Mouse (Mus musculus) limb, embryonic 12.5 days (tissue): Measurements from ENCODE around the gene Sar1a. TPM values are rescaled to one million over a fixed set of nuclear protein-coding genes. Genes with fewer than 3 reads are reported as not detected.

Source experiments
- ATAC-seq: fragments of 200-750 bp; cut with Nextera tagmentation; 2 replicates; pipeline ENCODE4 v1.8.0; 2017; ENCODE audit warnings: low read depth, moderate TSS enrichment; ENCODE audit not compliant: insufficient number of reproducible peaks, insufficient read depth, low FRiP score, low TSS enrichment
- H3K27ac ChIP-seq: fragments of 300-500 bp; sonication (generic); 2 replicates; pipeline ENCODE4 v1.5.1; 2016; ENCODE audit warnings: mild to moderate bottlenecking, moderate library complexity
- H3K27me3 ChIP-seq: fragments of 300-500 bp; sonication (generic); 2 replicates; pipeline ENCODE4 v1.6.1; 2016; ENCODE audit warnings: mild to moderate bottlenecking, moderate library complexity
- H3K36me3 ChIP-seq: fragments of 300-500 bp; sonication (generic); 2 replicates; pipeline ENCODE4 v1.6.1; 2016; ENCODE audit warnings: mild to moderate bottlenecking, moderate library complexity
- H3K4me1 ChIP-seq: fragments of 300-500 bp; sonication (generic); replicated peaks from 2 replicates; pipeline ENCODE4 v1.6.1; 2016
- H3K4me2 ChIP-seq: fragments of 300-500 bp; sonication (generic); 2 replicates; pipeline ENCODE4 v1.6.1; 2016; ENCODE audit warnings: mild to moderate bottlenecking, moderate library complexity
- H3K4me3 ChIP-seq: fragments of 300-500 bp; sonication (generic); replicated peaks from 2 replicates; pipeline ENCODE4 v1.5.1; 2016; ENCODE audit warnings: mild to moderate bottlenecking
- H3K9ac ChIP-seq: fragments of 300-500 bp; sonication (generic); replicated peaks from 2 replicates; pipeline ENCODE4 v1.6.1; 2016; ENCODE audit warnings: mild to moderate bottlenecking, moderate library complexity
- H3K9me3 ChIP-seq: fragments of 300-500 bp; sonication (generic); 2 replicates; pipeline ENCODE4 v1.6.1; 2016; ENCODE audit warnings: mild to moderate bottlenecking, moderate library complexity
- WGBS: fragments of 180-500 bp; shearing (Covaris S2); methylation state at CpG from one replicate; pipeline ENCODE4 v1.1.7; 2016; 5-methylcytosine and 5-hydroxymethylcytosine counted together
- polyA plus RNA-seq: library from polyadenylated mRNA; unstranded; fragments of >200 nt; fragmentation: Nextera tagmentation; extraction: Ambion mirVana; gene quantifications from 2 replicates; pipeline ENCODE4 v1.2.1, GENCODE M21; 2016

Gene Sar1a
- polyA plus RNA-seq, 1 experiment from 2014 or later, result 239 TPM

DNA sequence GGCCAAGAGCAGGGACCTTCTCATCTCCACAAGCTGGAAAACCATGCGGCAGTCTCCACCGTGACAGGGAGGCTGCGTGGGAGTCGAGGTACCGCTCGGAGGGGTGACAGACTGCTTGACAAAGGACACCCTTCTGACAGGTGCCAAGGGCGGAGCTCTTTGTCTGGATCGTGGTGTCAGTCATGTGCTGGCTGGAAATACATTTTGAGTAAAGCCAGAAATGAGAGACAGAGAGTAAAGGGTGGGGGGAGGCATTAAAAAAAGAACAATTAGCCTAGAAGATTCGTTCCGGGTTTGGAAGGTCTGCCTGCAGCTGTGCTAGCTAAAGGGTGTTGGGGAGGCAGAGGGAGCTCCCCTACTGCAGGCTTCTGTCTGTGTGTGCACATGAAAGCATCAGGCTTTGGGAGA, 56.6 kb downstream of the Sar1a start:
- no peaks in the 10 kb centered on the region for H3K9me3 ChIP-seq
- no peak for ATAC-seq
- 73% methylated on average over 10 of the region's 10 CpGs for WGBS
- H3K9ac ChIP-seq, result no peak overlapping the region
- no peak overlapping the region for H3K4me2 ChIP-seq
- H3K36me3 ChIP-seq, result peaks cover 52% of the 10 kb centered on the region
- no peaks in the 10 kb centered on the region for H3K4me1 ChIP-seq
- H3K27ac ChIP-seq, result no peak overlapping the region
- no peak overlapping the region for H3K4me3 ChIP-seq
- no peaks in the 10 kb centered on the region for H3K27me3 ChIP-seq

DNA sequence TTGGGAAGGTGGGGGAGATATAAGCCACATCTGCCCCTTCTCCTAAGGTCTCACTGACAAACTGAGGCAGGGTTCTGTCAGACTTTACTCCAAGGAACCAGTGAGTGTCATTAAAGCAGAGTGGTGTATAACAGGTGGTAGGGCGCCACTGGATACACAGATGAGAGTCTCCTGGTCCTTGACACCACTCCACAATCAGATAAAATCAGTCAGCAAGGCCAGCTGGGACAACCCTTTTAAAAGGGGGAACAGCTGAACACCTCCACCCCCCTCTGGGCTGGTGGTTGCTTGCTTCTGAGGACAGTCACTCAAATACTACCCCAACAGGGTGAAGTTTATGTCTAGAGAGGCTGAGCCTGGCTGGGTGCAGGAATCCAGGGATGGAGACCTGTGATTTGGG, 57.4 kb downstream of the Sar1a start:
- H3K4me2 ChIP-seq, result no peak overlapping the region
- H3K36me3 ChIP-seq, result peaks cover 60% of the 10 kb centered on the region
- no peak overlapping the region for H3K9ac ChIP-seq
- WGBS, result 97% methylated on average over 1 of the region's 1 CpGs
- no peaks in the 10 kb centered on the region for H3K9me3 ChIP-seq
- ATAC-seq, result no peak
- no peak overlapping the region for H3K4me3 ChIP-seq
- no peak overlapping the region for H3K27ac ChIP-seq
- H3K4me1 ChIP-seq, result no peaks in the 10 kb centered on the region
- no peaks in the 10 kb centered on the region for H3K27me3 ChIP-seq

DNA sequence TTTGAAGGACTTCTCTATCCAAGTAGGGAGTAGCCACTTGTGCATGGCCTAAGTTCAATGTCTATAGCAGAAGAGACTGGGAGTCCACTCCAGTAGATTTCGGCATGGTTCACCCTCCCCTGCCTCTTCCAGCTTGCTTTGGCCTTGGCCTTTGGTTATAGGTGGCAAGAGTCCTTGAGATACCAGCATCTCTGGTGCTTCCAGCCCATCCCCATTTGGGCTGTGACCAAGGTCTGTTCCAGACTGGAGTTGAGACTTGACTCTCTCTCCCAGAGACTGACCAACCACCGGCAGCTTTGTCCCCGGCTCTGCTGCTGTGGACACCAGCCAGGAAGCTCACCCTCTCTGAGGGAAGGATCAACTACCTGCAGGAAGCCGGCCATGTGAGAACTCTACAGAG, 58.0 kb downstream of the Sar1a start:
- Histone ChIP-seq H3K27me3 (no peaks in the 10 kb centered on the region), H3K4me1 (no peaks in the 10 kb centered on the region), H3K4me3 (no peak overlapping the region), H3K4me2 (no peak overlapping the region), H3K36me3 (peaks cover 66% of the 10 kb centered on the region), H3K27ac (no peak overlapping the region), H3K9ac (no peak overlapping the region), H3K9me3 (no peaks in the 10 kb centered on the region)
- 94% methylated on average over 4 of the region's 4 CpGs for WGBS
- no peak for ATAC-seq

DNA sequence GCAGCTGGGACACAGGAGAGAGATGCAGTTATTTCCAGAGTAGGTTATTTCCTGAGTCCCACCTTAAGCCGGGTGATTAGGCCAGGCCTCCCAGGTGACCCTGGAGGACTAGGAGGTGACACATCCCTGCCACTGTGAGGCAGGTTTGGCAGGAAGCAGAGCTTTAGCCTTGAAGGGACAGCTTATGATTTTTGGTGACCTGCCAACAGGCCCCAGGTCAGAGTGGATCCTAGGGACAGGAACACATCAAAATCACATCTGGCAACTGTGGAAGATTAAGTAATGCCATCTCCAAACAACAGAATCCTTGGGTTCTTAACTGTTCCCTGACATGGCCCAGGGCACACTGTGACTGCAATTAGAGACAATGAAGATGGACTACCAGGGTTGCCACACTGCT, 61.2 kb downstream of the Sar1a start:
- Histone ChIP-seq H3K4me1 (no peaks in the 10 kb centered on the region), H3K4me2 (no peak overlapping the region), H3K9me3 (peaks cover 4% of the 10 kb centered on the region), H3K9ac (no peak overlapping the region), H3K27ac (no peak overlapping the region), H3K27me3 (no peaks in the 10 kb centered on the region), H3K36me3 (peaks cover 97% of the 10 kb centered on the region), H3K4me3 (no peak overlapping the region)
- 88% methylated on average over 1 of the region's 1 CpGs for WGBS
- ATAC-seq, result no peak

DNA sequence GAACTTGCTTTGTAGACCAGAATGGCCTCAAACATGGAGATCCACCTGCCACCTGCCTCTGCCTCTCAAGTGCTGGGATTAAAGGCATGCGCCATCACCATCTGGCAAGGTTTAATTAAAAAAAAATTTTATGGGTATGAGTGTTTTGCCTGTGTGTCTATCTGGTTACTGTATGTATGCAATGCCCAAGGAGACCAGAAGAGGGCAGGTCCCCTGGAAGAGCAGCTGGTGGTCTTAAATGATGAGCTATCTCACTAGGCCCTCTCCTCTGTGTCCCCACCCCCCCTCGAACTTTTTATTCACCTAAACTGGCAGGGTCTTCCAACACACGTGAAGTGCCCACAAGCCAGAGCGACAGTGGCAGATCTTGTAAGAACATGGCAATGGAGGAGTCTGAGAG, 61.8 kb downstream of the Sar1a start:
- peaks cover 98% of the 10 kb centered on the region for H3K36me3 ChIP-seq
- ATAC-seq, result no peak
- H3K27me3 ChIP-seq, result no peaks in the 10 kb centered on the region
- H3K4me2 ChIP-seq, result no peak overlapping the region
- peaks cover 5% of the 10 kb centered on the region for H3K9me3 ChIP-seq
- H3K4me3 ChIP-seq, result no peak overlapping the region
- H3K27ac ChIP-seq, result no peak overlapping the region
- H3K4me1 ChIP-seq, result no peaks in the 10 kb centered on the region
- H3K9ac ChIP-seq, result no peak overlapping the region
- WGBS, result 93% methylated on average over 4 of the region's 4 CpGs

DNA sequence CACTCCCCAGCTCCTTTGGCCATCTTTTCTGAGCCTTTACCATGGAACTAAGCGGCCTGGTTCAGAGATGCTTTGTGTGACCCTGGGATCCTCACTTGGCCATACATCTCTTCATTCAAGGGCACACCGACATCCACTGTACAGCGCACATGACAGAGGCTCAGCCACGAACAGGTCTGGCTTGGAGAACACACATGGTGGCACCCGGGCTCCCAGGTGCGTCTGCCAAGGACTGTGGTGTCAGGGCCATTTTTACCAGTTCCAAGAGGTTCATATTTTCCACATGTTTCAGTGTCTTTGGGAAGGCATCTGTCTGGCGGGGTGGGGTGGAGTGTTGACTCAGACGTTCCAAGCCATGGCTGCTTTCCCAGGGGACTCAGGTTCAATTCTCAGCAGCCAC, 62.2 kb downstream of the Sar1a start:
- ATAC-seq, result no peak
- Histone ChIP-seq H3K9ac (no peak overlapping the region), H3K9me3 (peaks cover 5% of the 10 kb centered on the region), H3K27me3 (no peaks in the 10 kb centered on the region), H3K4me3 (no peak overlapping the region), H3K4me1 (no peaks in the 10 kb centered on the region), H3K27ac (no peak overlapping the region), H3K4me2 (no peak overlapping the region), H3K36me3 (peaks cover 100% of the 10 kb centered on the region)
- WGBS, result 97% methylated on average over 8 of the region's 8 CpGs

Other genes starting within 250 kb of the Sar1a start
- gene Eif4ebp2, start 227.6 kb upstream of the Sar1a start, polyA plus RNA-seq, result 60.2 and 72.2 TPM in 2 replicates
- gene Lrrc20, start 204.5 kb upstream of the Sar1a start, polyA plus RNA-seq, result 11.3 and 11.6 TPM in 2 replicates
- gene Npffr1, start 84.8 kb upstream of the Sar1a start, polyA plus RNA-seq, result 0.09 and 0.12 TPM in 2 replicates
- 234 and 242 TPM in 2 replicates for gene Ppa1, start 31.7 kb upstream of the Sar1a start, polyA plus RNA-seq
- gene Tysnd1, start 15.2 kb downstream of the Sar1a start, polyA plus RNA-seq, result 43.7 and 45.7 TPM in 2 replicates
- gene Aifm2, start 35.0 kb downstream of the Sar1a start, polyA plus RNA-seq, result 10.8 and 12.2 TPM in 2 replicates
- gene H2afy2, start 103.8 kb downstream of the Sar1a start, polyA plus RNA-seq, result 320 and 331 TPM in 2 replicates